Mouse (Mus musculus) kidney, postnatal 36 days (tissue): ENCODE measurements around the gene 1700069L16Rik.

Source experiments
- DNase-seq, 2 experiments: peaks; one replicate each; pipeline ENCODE4 v3.0.0; 2021 to 2022; ENCODE audit warnings: mixed read lengths in 2 of 2

The 1700069L16Rik gene

GRCm38 (mm10) chr5:113732182-113732581 is 7.6 kb upstream of the 1700069L16Rik start:
- DNase-seq = peak; percentile 27 to 84

GRCm38 (mm10) chr5:113731174-113731573 is 6.6 kb upstream of the 1700069L16Rik start:
- no peak for DNase-seq

GRCm38 (mm10) chr5:113730641-113731121 is 6.1 kb upstream of the 1700069L16Rik start:
- DNase-seq = no peak

- DNase-seq = no peak
Observed at GRCm38 (mm10) chr5:113728691-113729090, 4.1 kb upstream of the 1700069L16Rik start.

GRCm38 (mm10) chr5:113728011-113728410 is 3.4 kb upstream of the 1700069L16Rik start:
- no peak for DNase-seq

- no peak for DNase-seq
Observed at GRCm38 (mm10) chr5:113727238-113727637, 2.7 kb upstream of the 1700069L16Rik start.

DNA sequence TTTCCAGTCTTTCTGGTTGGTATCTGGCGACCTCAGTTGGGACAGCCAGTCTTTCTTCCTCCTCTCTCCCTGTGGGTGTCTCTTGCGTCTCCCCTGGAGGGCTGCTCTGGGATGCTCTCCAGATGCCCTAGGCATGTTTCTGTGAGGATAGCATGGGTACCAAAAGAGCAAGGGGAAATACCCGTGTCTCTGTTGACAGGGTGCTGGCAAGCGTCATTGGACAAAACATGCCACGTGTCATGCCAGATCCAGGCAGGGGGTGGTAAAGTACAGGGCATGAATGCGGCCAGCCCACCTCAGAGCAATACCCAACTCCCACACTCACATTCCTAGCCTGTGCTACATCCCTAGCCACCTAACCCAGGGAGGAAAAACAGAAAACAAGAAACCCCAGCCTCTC is 2.0 kb upstream of the 1700069L16Rik start:
- DNase-seq = no peak

DNA sequence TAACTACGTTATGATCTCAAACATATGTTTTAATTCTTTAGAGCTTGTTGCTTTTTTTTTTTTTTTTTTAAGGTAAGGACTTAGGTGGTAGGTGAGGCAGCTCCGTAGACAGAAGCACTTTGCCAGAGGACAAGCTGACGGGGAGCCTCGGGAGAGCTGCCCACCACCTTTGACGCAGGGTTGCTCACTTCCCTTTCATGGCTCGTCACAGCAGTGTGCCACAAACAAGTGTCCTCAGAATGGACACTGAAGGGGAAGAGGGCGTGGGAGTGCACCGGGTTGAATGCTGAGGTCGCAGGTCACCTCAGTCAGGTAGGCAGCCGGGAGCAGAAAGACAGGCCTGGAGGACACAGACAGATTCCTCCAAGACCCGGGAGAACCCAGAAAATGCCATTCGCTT is 845 bp upstream of the 1700069L16Rik start:
- DNase-seq = no peak

GRCm38 (mm10) chr5:113723567-113724237 is 870 bp downstream of the 1700069L16Rik start:
- no peak for DNase-seq

DNA sequence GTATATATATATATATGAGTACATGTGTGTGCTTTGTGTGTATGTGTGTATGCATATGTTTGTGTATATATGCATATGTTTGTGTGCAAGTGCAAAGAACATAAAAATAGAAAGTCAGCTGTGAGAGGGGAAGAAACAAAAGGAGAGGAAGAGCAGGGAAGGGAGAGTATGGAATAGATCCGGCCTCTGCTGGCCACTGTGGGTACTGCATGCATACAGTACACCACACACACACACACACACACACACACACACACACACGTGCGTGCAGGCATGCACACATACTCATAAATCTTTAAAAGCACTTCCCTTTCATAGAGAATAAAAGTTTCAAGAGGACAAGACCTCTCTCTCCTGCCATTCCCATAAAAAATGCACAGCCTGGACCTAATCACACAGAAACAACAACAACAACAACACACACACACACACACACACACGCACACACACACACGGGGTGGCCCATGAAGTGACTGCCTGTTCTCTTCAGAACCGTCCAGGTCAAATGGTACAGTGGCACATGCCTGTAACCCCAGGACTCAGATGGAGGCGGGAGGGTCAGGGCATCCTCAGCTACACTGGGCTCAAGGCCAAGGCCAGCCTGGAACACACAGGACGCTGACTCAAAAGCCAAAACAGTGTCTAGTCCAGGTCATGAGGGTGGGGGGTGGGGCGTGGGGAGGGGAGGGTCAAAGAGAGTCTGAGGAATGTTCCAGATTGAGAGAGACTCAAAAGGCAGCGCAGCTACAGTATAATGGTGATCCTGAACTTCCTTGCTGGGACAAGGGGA is 2.2 kb downstream of the 1700069L16Rik start:
- no peak for DNase-seq

DNA sequence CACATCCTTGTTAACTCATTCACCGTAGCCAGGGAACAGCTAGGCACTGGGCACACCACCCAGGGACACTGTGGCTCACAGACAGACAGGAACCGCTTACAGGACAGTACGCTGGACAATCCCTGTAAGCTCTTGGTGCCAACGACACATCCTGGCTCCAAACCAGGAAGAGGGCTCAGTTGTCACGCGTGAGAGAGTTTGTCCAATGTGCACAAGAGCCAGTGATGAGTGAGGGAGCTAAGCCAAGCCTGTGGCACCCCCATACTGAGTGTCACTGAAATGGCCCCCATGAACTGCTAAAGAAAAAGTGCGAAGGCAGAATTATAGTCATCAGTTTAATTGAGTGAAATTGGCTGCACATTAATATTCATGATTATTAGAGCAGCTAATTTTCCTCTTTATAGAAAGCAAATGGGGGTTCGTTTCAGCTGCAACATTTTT is 5.3 kb downstream of the 1700069L16Rik start:
- DNase-seq = no peak

DNA sequence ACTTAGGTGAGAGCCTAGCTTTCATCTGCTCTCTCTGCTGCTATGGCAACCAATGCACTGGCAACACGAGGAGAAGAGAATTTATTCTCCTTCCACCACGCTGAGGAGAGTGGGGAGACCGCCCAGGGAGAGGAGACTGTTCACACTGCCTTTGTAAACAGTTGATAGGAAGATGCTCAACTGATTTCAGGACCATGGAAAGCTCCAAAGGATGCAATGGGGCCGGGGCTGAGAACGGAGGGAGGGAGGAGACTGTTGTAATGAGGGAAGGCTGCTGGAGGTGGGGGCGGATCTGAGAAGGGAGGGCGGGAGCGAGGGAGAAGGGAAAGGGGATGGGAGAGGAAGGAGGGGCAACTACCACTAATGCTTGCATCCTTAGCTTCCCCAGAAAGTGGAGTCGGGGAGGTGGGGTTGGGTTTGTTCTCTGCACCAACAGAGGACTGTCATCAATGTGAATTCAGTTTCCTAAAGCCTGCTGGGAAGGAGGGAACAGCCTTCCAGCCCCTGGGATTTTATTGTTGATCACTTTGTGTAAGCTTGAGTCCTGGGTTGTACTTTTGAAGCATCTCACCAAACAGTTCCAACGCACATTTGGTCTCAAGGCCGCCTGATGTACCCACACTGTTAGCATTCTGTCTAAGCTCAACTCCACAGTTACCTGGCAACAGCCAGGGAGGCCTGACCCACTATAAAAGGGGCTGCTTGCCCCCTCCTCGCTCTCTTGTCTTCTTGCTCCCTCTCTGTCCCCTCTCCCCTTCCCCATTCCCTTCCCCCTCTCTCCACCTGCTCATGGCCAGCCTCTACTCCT is 7.8 kb downstream of the 1700069L16Rik start:
- peak in 1 of 2 experiments; percentile 27 for DNase-seq

DNA sequence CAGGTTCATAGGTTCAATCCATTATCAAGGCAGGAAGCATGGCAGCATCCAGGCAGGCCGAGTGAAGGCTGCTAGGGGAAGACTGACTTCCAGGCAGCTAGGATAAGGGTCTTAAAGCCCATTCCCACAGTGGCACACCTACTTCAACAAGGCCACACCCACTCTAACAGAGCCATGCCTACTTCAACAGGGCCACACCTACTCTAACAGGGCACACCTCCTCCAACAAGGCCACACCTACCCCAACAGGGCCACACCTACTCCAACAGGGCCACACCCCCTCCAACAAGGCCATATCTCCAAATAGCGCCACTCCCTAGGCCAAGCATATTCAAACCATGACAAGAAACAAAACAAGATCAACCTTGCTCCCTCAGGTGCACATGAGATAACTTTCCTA is 11.7 kb downstream of the 1700069L16Rik start:
- DNase-seq = no peak

GRCm38 (mm10) chr5:113703803-113704585 is 20.6 kb downstream of the 1700069L16Rik start:
- DNase-seq = peak; percentile 30 to 39

- no peak for DNase-seq
Observed at GRCm38 (mm10) chr5:113700388-113701023, 24.1 kb downstream of the 1700069L16Rik start.

DNA sequence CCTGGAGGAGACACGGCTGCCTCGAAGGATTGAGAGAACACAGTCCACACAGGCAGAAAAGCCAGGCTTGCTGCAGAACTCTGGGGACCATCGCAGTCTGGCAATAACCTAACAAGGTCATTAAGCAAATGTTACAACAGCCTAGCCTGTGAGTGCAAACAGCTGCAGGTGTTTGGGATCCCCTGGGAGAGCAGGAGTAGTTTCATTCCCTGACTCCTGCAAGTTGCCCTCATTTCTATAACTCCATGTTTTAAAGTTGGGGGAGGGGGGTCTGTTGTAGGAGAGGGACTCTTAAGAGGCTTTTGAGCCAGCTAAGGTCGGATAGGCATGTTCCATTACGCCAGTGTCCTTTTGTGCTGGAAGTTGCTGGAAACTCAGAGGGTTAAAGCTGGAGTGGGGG is 30.2 kb downstream of the 1700069L16Rik start:
- DNase-seq = no peak

DNA sequence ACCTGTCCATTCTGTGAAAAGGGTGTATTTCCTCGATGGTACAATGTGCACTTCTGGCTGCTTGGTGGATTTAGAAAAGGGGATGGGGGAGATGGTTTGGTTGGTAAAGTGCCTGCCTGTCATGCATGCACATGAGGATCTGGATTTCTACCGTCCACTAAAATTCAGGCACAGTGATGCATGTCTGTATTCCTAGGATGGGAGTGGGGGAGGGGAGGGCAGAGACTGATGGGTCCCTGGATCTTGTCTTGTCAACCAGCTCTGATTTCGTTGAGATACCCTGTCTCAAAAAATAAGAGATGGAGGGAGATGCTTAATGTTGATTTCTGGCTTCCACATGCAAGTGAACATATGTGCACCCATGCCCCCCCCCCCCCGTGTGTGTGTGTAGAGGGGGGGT is 30.6 kb downstream of the 1700069L16Rik start:
- DNase-seq = no peak

- no peak for DNase-seq
Observed at GRCm38 (mm10) chr5:113693196-113693755, 31.3 kb downstream of the 1700069L16Rik start.

- DNase-seq = no peak
Observed at GRCm38 (mm10) chr5:113690866-113691265, 33.7 kb downstream of the 1700069L16Rik start.

DNA sequence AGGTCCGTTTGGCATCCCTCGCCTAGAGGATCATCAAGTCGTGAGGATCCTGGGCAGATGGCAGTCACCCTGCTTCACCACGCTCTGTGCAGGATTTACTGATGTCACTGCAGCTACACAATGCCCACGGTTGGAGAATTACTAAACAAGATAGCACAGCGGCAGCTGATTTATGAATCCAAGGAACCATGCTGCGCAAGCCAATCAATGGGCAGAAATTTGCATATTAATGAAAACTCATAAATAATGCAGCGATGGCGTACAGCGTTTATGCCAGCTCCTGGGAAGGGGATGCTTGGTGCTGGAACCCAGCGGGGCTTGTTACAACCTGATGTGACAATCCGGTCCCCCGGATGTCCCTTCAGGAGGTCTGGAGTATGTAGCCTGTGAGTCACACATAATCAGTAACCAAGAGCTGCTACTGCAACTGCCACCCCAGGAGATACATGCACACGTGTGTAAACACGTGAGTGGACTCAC is 34.5 kb downstream of the 1700069L16Rik start:
- no peak for DNase-seq

GRCm38 (mm10) chr5:113687514-113687913 is 37.1 kb downstream of the 1700069L16Rik start:
- DNase-seq = no peak
